Mouse (Mus musculus) lung, embryonic 15.5 days (tissue): Measurements from ENCODE around the gene Gprc5b. TPM values are rescaled to one million over a fixed set of nuclear protein-coding genes. Genes with fewer than 3 reads are reported as not detected.

Experiments
- ATAC-seq: fragments of 200-750 bp; cut with Nextera tagmentation; 2 replicates; pipeline ENCODE4 v1.8.0; 2017; ENCODE audit warnings: moderate number of reproducible peaks, borderline replicate concordance; ENCODE audit not compliant: low FRiP score, low TSS enrichment; ENCODE audit errors: extremely low read depth
- H3K27ac ChIP-seq: fragments of 300-500 bp; sonication (generic); 2 replicates; pipeline ENCODE4 v1.5.1; 2015; ENCODE audit warnings: moderate library complexity, mild to moderate bottlenecking, inconsistent platforms
- H3K27me3 ChIP-seq: fragments of 300-500 bp; sonication (generic); 2 replicates; pipeline ENCODE4 v1.6.1; 2015; ENCODE audit warnings: inconsistent platforms
- H3K36me3 ChIP-seq: fragments of 300-500 bp; sonication (generic); 2 replicates; pipeline ENCODE4 v1.6.1; 2015; ENCODE audit warnings: inconsistent platforms
- H3K4me1 ChIP-seq: fragments of 300-500 bp; sonication (generic); 2 replicates; pipeline ENCODE4 v1.6.1; 2015; ENCODE audit warnings: inconsistent platforms
- H3K4me2 ChIP-seq: fragments of 300-500 bp; sonication (generic); 2 replicates; pipeline ENCODE4 v1.6.1; 2015; ENCODE audit warnings: inconsistent platforms, mild to moderate bottlenecking, moderate library complexity
- H3K4me3 ChIP-seq: fragments of 300-500 bp; sonication (generic); 2 replicates; pipeline ENCODE4 v1.5.1; 2015; ENCODE audit warnings: mild to moderate bottlenecking, inconsistent platforms
- H3K9ac ChIP-seq: fragments of 300-500 bp; sonication (generic); 2 replicates; pipeline ENCODE4 v1.6.1; 2015; ENCODE audit warnings: inconsistent platforms
- H3K9me3 ChIP-seq: fragments of 300-500 bp; sonication (generic); 2 replicates; pipeline ENCODE4 v1.6.1; 2016; ENCODE audit warnings: inconsistent platforms
- WGBS: fragments of 180-500 bp; shearing (Covaris S2); methylation state at CpG from one replicate; pipeline ENCODE4 v1.1.7; 2015; 5-methylcytosine and 5-hydroxymethylcytosine counted together
- polyA plus RNA-seq: library from polyadenylated mRNA; unstranded; fragments of >200 nt; fragmentation: Nextera tagmentation; extraction: Ambion mirVana; gene quantifications from 2 replicates; pipeline ENCODE4 v1.2.1, GENCODE M21; 2015

Gene Gprc5b
- polyA plus RNA-seq, 1 experiment from 2014 or later, result 6.7 TPM

DNA sequence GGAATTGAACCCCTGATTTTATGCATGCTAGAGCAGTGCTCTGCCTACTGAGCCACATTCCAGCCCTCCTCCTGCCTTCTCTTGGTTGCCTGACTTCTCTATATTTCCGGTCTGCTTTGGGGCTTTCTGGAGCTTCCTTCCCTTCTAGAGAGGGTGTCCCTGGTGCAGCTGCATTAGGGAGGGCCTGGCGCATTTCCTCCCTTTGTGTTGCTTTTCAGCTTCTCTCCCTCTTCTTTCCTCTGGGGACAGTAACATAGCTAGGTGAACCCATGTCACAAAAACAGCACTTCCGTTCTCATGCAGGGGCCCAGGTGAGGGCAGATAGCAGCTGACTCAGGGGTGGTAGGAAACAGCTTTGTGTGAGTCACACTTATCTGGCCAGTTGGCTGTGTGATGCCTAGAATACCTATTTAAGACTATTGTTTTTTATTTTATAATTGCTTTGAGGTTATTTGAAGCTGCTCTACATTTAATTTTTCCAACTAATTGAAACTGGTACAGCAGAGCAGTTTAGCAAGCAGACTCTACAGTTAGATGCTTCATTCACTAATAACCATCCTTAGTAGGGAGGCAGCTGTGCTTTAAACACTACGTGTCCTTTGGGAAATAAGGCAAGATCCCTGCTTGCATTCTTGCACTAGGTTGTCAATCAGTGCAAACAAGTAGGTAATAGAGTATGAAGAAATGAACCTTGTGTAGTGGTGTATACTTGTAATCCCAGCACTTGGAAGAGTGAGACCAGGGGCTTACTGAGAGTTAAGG lies 72.4 kb downstream of the Gprc5b start:
- no peak overlapping the region for H3K9ac ChIP-seq
- H3K27ac ChIP-seq, result peak overlapping the region; percentile 41
- H3K4me3 ChIP-seq, result no peak overlapping the region
- H3K4me2 ChIP-seq, result no peak overlapping the region
- WGBS, result 61% methylated on average over 4 of the region's 4 CpGs
- no peaks in the 10 kb centered on the region for H3K36me3 ChIP-seq
- ATAC-seq, result 0 out of 2 replicates have a peak, but pooled peaks have one; percentile 39
- H3K27me3 ChIP-seq, result no peaks in the 10 kb centered on the region
- no peaks in the 10 kb centered on the region for H3K4me1 ChIP-seq
- no peaks in the 10 kb centered on the region for H3K9me3 ChIP-seq

Other genes with a start within 250 kb of the Gprc5b start
- gene Iqck, start 139.5 kb downstream of the Gprc5b start, polyA plus RNA-seq, result 3.2 and 3.7 TPM in 2 replicates
- gene Knop1, start 139.0 kb downstream of the Gprc5b start, polyA plus RNA-seq, result 76.1 and 82.1 TPM in 2 replicates
- 0.04 TPM in 1 of 2 replicates, not detected in the other for gene Gpr139, start 189.4 kb upstream of the Gprc5b start, polyA plus RNA-seq